Mouse (Mus musculus): ENCODE results near the gene Tango6. TPM values are rescaled to one million over a fixed set of nuclear protein-coding genes. Genes with fewer than 3 reads are reported as not detected.

The Tango6 gene
- polyA plus RNA-seq, 1 experiment, result 7.3 TPM

DNA sequence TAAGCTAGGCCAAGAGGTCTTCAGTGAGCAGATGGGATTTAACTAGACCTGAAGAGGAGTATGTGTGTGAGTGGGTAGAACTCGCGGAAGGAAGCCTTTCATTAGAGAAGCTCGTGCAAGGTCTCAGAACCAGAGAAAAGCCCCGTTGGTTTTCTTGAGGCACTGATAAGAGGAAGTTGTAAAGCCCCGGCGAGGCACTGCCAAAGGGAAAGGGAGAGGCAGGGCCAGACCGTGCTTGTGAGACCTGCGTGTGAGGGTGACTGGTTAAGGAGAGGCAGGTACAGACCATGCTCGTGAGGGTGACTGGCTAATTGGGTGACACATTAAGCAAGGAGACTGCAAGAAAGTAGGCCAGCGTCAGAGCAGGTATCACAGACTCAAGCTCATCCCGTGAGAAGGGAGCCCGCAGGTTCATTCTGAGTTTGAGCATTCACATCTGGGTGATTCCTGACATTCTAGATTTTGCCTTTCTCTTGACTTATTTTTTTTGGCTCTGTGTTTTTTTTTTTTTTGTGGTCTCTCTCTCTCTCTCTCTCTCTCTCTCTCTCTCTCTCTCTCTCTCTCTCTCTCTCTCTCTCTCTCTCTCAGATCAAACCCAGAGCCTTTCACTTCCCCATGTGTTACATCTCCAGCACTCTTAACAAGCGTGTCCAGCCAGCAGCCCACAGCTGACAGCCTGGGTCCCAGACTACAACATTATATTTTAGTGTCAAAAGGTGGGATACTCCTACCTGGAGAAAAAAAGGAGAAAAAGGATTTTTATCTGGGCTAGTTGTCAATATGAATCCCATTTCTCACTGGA is 54.2 kb downstream of the Tango6 start:
- H3K79me2 ChIP-seq (ENCODE audit: control insufficient read depth, insufficient read depth), result no peaks in the 10 kb centered on the region
- H3K4me3 ChIP-seq (ENCODE audit: insufficient read depth, poor library complexity, severe bottlenecking), result no peak overlapping the region
- H3ac ChIP-seq (ENCODE audit: control insufficient read depth, insufficient read length, low read depth), result peak overlapping the region; percentile 21
- H3K27me3 ChIP-seq (ENCODE audit: control insufficient read depth, insufficient read depth, insufficient read length), result no peaks in the 10 kb centered on the region
- peaks cover 17% of the 10 kb centered on the region for H3K36me3 ChIP-seq (ENCODE audit: control insufficient read depth, insufficient read depth)
- H3K79me3 ChIP-seq (ENCODE audit: low read depth), result no peaks in the 10 kb centered on the region
- TF ChIP-seq MYOG (IDR thresholded peaks at IDR 0.05; ENCODE audit: control insufficient read depth, extremely low read depth, insufficient read length), result no peak
- no peak for TF ChIP-seq CEBPB (IDR thresholded peaks at IDR 0.05; ENCODE audit: low read depth)
- TF ChIP-seq MAX (IDR thresholded peaks at IDR 0.05), result no peak
- TF ChIP-seq MYOD1 (IDR thresholded peaks at IDR 0.05; ENCODE audit: control insufficient read depth, insufficient read length, low read depth), result no peak
- no peak for TF ChIP-seq CTCF (IDR thresholded peaks at IDR 0.05; ENCODE audit: control insufficient read depth, insufficient read depth, insufficient read length)
- no peak for TF ChIP-seq USF1 (IDR thresholded peaks at IDR 0.05; ENCODE audit: low read depth)
- no peak for TF ChIP-seq FOSL1 (IDR thresholded peaks at IDR 0.05; ENCODE audit: insufficient read depth, low read length, poor library complexity, severe bottlenecking)

DNA sequence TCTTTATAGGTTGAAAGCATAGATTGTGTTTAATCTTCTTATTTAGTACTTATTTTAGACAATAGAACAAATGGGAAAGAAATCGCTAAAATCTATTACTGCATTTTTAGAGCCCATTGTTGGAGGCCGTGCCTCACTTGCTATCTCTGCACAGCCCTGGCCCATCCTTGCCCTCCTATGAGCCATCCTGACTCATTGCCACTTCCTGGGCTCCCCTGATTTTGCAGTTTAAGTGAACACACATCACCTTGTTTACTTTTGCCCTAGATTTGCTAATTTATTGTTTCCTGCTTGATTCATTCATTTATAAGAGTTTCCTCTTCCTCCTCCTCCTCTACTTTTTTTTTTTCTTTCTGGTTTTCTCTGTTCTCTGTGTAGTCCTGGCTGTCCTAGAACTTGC is 55.0 kb downstream of the Tango6 start:
- Histone ChIP-seq H3K4me3 (ENCODE audit: insufficient read depth, poor library complexity, severe bottlenecking) (no peak overlapping the region), H3K79me3 (ENCODE audit: low read depth) (no peaks in the 10 kb centered on the region), H3K27me3 (ENCODE audit: control insufficient read depth, insufficient read depth, insufficient read length) (no peaks in the 10 kb centered on the region), H3K36me3 (ENCODE audit: control insufficient read depth, insufficient read depth) (peaks cover 21% of the 10 kb centered on the region), H3ac (ENCODE audit: control insufficient read depth, insufficient read length, low read depth) (no peak overlapping the region), H3K79me2 (ENCODE audit: control insufficient read depth, insufficient read depth) (no peaks in the 10 kb centered on the region)
- no peak for TF ChIP-seq USF1 (IDR thresholded peaks at IDR 0.05; ENCODE audit: low read depth)
- TF ChIP-seq MYOD1 (IDR thresholded peaks at IDR 0.05; ENCODE audit: control insufficient read depth, insufficient read length, low read depth), result peak; percentile 7
- peak; percentile 90 for TF ChIP-seq FOSL1 (IDR thresholded peaks at IDR 0.05; ENCODE audit: insufficient read depth, low read length, poor library complexity, severe bottlenecking)

DNA sequence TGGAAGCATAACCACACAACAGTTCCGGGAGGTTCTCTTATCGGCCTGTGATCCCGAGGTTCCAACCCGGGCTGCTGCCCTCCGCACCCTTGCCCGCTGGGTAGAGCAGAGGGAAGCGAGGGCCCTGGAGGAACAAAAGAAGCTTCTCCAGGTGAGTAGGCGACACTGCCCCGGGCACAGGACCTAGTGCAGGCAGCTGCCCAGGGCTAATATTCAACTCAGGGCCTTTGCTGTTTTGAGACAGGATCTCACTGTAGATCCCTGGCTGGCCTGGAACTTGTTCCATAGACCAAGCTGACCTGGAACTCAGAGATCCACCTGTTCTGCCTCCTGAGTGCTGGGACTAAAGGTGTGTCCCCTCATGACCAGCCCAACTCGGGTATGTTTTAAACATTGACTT is 59.5 kb downstream of the Tango6 start:
- no peaks in the 10 kb centered on the region for H3K79me3 ChIP-seq (ENCODE audit: low read depth)
- TF ChIP-seq USF1 (IDR thresholded peaks at IDR 0.05; ENCODE audit: low read depth), result no peak
- no peak for TF ChIP-seq MYOD1 (IDR thresholded peaks at IDR 0.05; ENCODE audit: control insufficient read depth, insufficient read length, low read depth)
- TF ChIP-seq CEBPB (IDR thresholded peaks at IDR 0.05; ENCODE audit: low read depth), result no peak
- no peak for TF ChIP-seq FOSL1 (IDR thresholded peaks at IDR 0.05; ENCODE audit: insufficient read depth, low read length, poor library complexity, severe bottlenecking)
- no peak for TF ChIP-seq MYOG (IDR thresholded peaks at IDR 0.05; ENCODE audit: control insufficient read depth, extremely low read depth, insufficient read length)
- TF ChIP-seq MAX (IDR thresholded peaks at IDR 0.05), result no peak
- TF ChIP-seq CTCF (IDR thresholded peaks at IDR 0.05; ENCODE audit: control insufficient read depth, insufficient read depth, insufficient read length), result no peak
- H3K27me3 ChIP-seq (ENCODE audit: control insufficient read depth, insufficient read depth, insufficient read length), result no peaks in the 10 kb centered on the region
- peaks cover 21% of the 10 kb centered on the region for H3K36me3 ChIP-seq (ENCODE audit: control insufficient read depth, insufficient read depth)
- no peak overlapping the region for H3K4me3 ChIP-seq (ENCODE audit: insufficient read depth, poor library complexity, severe bottlenecking)
- H3ac ChIP-seq (ENCODE audit: control insufficient read depth, insufficient read length, low read depth), result no peak overlapping the region
- H3K79me2 ChIP-seq (ENCODE audit: control insufficient read depth, insufficient read depth), result no peaks in the 10 kb centered on the region

DNA sequence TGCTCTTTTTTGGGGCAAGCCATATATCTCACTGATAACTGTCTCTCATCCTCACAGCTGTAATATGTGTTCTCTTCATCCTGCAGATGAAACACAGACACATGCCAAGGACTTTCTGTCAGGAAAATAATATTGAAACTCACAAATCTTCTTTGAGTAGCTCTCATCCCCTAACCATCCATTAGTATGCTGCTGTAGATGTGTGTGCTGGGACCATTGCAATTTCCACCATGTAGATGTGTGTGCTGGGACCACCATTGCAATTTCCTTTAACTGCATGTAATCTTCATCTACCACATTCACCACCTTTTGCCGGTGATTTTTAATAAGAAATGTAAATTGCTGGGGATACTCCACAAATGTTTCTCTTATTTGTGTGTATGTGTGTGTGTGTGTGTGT is 60.5 kb downstream of the Tango6 start:
- no peaks in the 10 kb centered on the region for H3K27me3 ChIP-seq (ENCODE audit: control insufficient read depth, insufficient read depth, insufficient read length)
- no peak overlapping the region for H3ac ChIP-seq (ENCODE audit: control insufficient read depth, insufficient read length, low read depth)
- no peak overlapping the region for H3K4me3 ChIP-seq (ENCODE audit: insufficient read depth, poor library complexity, severe bottlenecking)
- TF ChIP-seq FOSL1 (IDR thresholded peaks at IDR 0.05; ENCODE audit: insufficient read depth, low read length, poor library complexity, severe bottlenecking) (no peak), MAX (IDR thresholded peaks at IDR 0.05) (no peak)
- peaks cover 23% of the 10 kb centered on the region for H3K36me3 ChIP-seq (ENCODE audit: control insufficient read depth, insufficient read depth)
- H3K79me2 ChIP-seq (ENCODE audit: control insufficient read depth, insufficient read depth), result no peaks in the 10 kb centered on the region
- H3K79me3 ChIP-seq (ENCODE audit: low read depth), result no peaks in the 10 kb centered on the region

DNA sequence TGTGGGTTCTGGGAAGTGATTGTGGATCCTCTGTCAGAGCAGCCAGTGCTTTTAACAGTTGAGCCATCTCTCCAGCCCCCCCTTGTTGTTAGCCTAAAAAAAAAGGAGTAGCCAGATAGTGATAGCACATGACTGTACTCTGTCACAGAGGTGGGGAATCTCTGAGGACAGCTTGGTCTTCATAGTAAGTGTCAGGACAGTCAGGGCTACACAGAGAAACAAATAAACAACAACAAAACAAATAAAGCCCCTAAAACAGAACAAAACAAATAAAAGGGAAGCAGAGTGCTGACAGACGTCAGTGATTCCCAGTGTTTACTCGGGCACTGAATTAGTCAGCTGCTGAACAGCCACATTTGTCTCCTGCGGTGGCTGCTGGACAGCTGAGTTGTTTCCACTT is 70.6 kb downstream of the Tango6 start:
- Histone ChIP-seq H3K79me2 (ENCODE audit: control insufficient read depth, insufficient read depth) (no peaks in the 10 kb centered on the region), H3ac (ENCODE audit: control insufficient read depth, insufficient read length, low read depth) (no peak overlapping the region), H3K4me3 (ENCODE audit: insufficient read depth, poor library complexity, severe bottlenecking) (no peak overlapping the region), H3K36me3 (ENCODE audit: control insufficient read depth, insufficient read depth) (peaks cover 9% of the 10 kb centered on the region), H3K27me3 (ENCODE audit: control insufficient read depth, insufficient read depth, insufficient read length) (no peaks in the 10 kb centered on the region), H3K79me3 (ENCODE audit: low read depth) (no peaks in the 10 kb centered on the region)
- TF ChIP-seq CEBPB (IDR thresholded peaks at IDR 0.05; ENCODE audit: low read depth), result no peak
- TF ChIP-seq FOSL1 (IDR thresholded peaks at IDR 0.05; ENCODE audit: insufficient read depth, low read length, poor library complexity, severe bottlenecking), result no peak
- TF ChIP-seq CTCF (IDR thresholded peaks at IDR 0.05; ENCODE audit: control insufficient read depth, insufficient read depth, insufficient read length), result no peak
- TF ChIP-seq MYOD1 (IDR thresholded peaks at IDR 0.05; ENCODE audit: control insufficient read depth, insufficient read length, low read depth), result no peak
- TF ChIP-seq MYOG (IDR thresholded peaks at IDR 0.05; ENCODE audit: control insufficient read depth, extremely low read depth, insufficient read length), result no peak
- no peak for TF ChIP-seq USF1 (IDR thresholded peaks at IDR 0.05; ENCODE audit: low read depth)
- TF ChIP-seq MAX (IDR thresholded peaks at IDR 0.05), result no peak

DNA sequence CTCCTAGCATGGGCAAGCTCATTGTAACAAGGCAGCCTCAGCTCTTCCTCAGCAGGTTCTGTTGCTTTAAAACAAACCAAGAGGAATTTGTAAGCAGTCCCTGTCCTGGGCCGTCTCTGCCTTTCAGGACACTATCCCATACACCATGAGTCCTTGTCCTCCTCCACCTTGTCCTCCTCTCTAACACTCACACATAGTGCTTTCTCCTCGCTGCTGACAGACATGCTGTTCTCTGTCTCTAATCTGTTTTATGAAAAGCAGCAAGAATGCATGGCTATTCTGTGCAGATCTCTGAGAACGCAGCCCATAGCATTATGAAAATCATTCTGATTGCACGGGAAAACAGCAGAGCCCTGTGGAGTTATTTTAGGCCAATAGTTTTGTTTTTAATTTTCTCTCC is 78.4 kb downstream of the Tango6 start:
- TF ChIP-seq USF1 (IDR thresholded peaks at IDR 0.05; ENCODE audit: low read depth), result no peak

More for the DNA sequence above, 78.4 kb downstream of the Tango6 start:
- no peaks in the 10 kb centered on the region for H3K79me3 ChIP-seq (ENCODE audit: low read depth)
- no peak overlapping the region for H3K4me3 ChIP-seq (ENCODE audit: insufficient read depth, poor library complexity, severe bottlenecking)
- no peak overlapping the region for H3ac ChIP-seq (ENCODE audit: control insufficient read depth, insufficient read length, low read depth)
- H3K79me2 ChIP-seq (ENCODE audit: control insufficient read depth, insufficient read depth), result no peaks in the 10 kb centered on the region
- no peaks in the 10 kb centered on the region for H3K36me3 ChIP-seq (ENCODE audit: control insufficient read depth, insufficient read depth)
- H3K27me3 ChIP-seq (ENCODE audit: control insufficient read depth, insufficient read depth, insufficient read length), result no peaks in the 10 kb centered on the region

All from C2C12 (cell line).